In the genomic region with DNA sequence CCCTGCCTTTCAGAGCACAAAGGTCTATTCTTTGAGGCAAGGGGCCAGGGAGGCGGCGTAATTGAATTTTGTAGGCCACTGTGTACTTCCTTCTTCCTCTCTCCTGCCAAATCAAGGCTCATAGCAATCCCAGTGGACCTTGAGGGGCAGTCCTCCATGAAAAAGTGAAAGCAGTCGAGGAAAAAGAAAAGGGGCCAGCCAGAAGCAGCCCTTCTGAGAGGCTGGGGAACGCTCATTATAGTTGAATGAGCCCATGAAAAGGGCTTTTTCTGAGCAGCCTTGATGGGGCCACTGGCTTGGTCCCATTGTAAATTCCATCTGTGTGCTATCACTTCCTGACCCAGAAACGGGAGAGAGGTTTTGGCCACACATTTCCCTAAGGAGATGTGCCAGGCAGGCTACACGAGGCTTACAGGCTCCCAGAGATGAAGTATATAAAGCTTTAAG, we compare ENCODE assay signal across 8 mouse cellular contexts. TPM values are rescaled to one million over a fixed set of nuclear protein-coding genes. Genes with fewer than 3 reads are reported as not detected.
A peak's percentile ranks its signal among the peaks of the same experiment; 100 is the strongest.
DNase-seq lines count a peak whose midpoint lies in the region; ATAC-seq lines count a peak whose summit lies in the region.

No protein-coding gene starts in this region.

- ATAC-seq in forebrain, embryonic 13.5 days, result peak; percentile 94
- peak; percentile 82 for ATAC-seq in heart, embryonic 16.5 days (replicated peaks; ENCODE audit: extremely low read depth, insufficient read depth, low FRiP score)
- ATAC-seq in CD4-positive, CD25-positive, alpha-beta regulatory T cell, adult 4 months, result no peak

- peak overlapping the region; percentile 5; the same call in 1 of the 2 replicates for H3K4me2 ChIP-seq in forebrain, embryonic 13.5 days
- peak overlapping the region; percentile 36; the same call in 1 of the 2 replicates for H3K4me2 ChIP-seq in heart, embryonic 16.5 days (ENCODE audit: low read depth, low read length)

- peak; percentile 84 for DNase-seq in 3T3-L1 (ENCODE audit: low read depth, low spot score)
- peak; percentile 25 for DNase-seq in cerebellum, adult 11 months
- DNase-seq in kidney, postnatal 10 days, result peak; percentile 82
- peak; percentile 38 for DNase-seq in lung, postnatal 14 days
- DNase-seq in right cerebral cortex, postnatal 36 days (ENCODE audit: low spot score in 2 of 2), result peak; percentile 35

- no peak overlapping the region for H3K4me3 ChIP-seq in forebrain, embryonic 13.5 days
- no peak overlapping the region for H3K4me3 ChIP-seq in heart, embryonic 16.5 days (ENCODE audit: low read length)

- no peak overlapping the region for H3K9ac ChIP-seq in forebrain, embryonic 13.5 days
- no peak overlapping the region for H3K9ac ChIP-seq in heart, embryonic 16.5 days (ENCODE audit: low read length)

- no peaks in the 10 kb centered on the region for H3K27me3 ChIP-seq in forebrain, embryonic 13.5 days
- H3K27me3 ChIP-seq in heart, embryonic 16.5 days (ENCODE audit: control insufficient read depth, insufficient read depth, low read length), result no peaks in the 10 kb centered on the region

- H3K27ac ChIP-seq in forebrain, embryonic 13.5 days, result peak overlapping the region; percentile 92
- H3K27ac ChIP-seq in heart, embryonic 16.5 days (ENCODE audit: low read length), result peak overlapping the region; percentile 79

- H3K36me3 ChIP-seq in forebrain, embryonic 13.5 days (ENCODE audit: poor library complexity, severe bottlenecking), result no peaks in the 10 kb centered on the region
- no peaks in the 10 kb centered on the region for H3K36me3 ChIP-seq in heart, embryonic 16.5 days (ENCODE audit: control insufficient read depth, insufficient read depth)

- WGBS in forebrain, embryonic 13.5 days, result 1% methylated on average over 6 of the region's 6 CpGs
- 48% methylated on average over 5 of the region's 6 CpGs for WGBS in heart, embryonic 16.5 days

- H3K4me1 ChIP-seq in forebrain, embryonic 13.5 days, result peaks cover 45% of the 10 kb centered on the region
- peaks cover 2% of the 10 kb centered on the region; the same call in 1 of the 2 replicates for H3K4me1 ChIP-seq in heart, embryonic 16.5 days (ENCODE audit: control insufficient read depth, insufficient read depth, low read length)

- H3K9me3 ChIP-seq in forebrain, embryonic 13.5 days (replicated peaks), result peaks cover 4% of the 10 kb centered on the region; the same call in 1 of the 2 replicates
- H3K9me3 ChIP-seq in heart, embryonic 16.5 days (replicated peaks; ENCODE audit: control insufficient read depth, low read length), result 0 out of 2 replicates have a peak, but pooled peaks cover 3% of the 10 kb centered on the region

RNA-seq across cellular contexts. Expression of gene Thumpd3, which starts 33.5 kb away (rescaled TPM):
- 62.9 and 63.2 TPM in 2 replicates for polyA plus RNA-seq in forebrain, embryonic 13.5 days (2015; fragmentation: Nextera tagmentation; extraction: Ambion mirVana)
- 38.3 and 43.4 TPM in 2 replicates for polyA plus RNA-seq in heart, embryonic 16.5 days (2015; fragmentation: Nextera tagmentation; extraction: Ambion mirVana)
- 100 to 1,000 TPM in 1 of 2 experiments, 10 to 100 TPM in 1; 76.7 to 104 TPM for polyA plus RNA-seq in CD4-positive, CD25-positive, alpha-beta regulatory T cell, adult 4 months (2017; shearing (Covaris generic))

Comparison
In these comparisons a context has a peak if more than half of its experiments do, and no peak if none do; other contexts are left out.
1. DNase-seq: peak in every context shown above with its lines; median percentile 84 in 3T3-L1; 82 in kidney, postnatal 10 days; 38 in lung, postnatal 14 days; 35 in right cerebral cortex, postnatal 36 days; 25 in cerebellum, adult 11 months.